Mouse (Mus musculus): ENCODE measurements around the gene Sars2.

The Sars2 gene

DNA sequence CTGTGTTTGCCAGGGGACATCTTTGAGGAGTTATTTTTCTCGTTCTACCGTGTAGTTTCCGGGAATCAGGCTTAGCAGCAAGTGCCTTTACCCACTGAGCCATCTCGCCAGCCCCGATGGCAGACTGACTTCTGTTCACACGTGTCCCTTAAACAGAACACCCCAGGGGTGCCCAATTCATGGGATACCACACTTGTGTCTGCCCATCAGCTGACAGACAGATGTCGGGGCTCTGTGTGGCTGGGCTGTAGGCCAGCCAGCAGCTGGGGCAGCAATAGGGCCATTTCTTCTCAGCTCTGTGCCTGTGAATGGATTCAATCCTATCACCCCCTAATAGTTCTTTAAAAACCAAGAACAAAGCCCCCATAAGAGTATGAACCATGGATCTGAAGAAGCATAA is 33.3 kb downstream of the Sars2 start:
- no peak for DNase-seq (ENCODE audit: extremely low read depth, low read depth, low spot score)

DNA sequence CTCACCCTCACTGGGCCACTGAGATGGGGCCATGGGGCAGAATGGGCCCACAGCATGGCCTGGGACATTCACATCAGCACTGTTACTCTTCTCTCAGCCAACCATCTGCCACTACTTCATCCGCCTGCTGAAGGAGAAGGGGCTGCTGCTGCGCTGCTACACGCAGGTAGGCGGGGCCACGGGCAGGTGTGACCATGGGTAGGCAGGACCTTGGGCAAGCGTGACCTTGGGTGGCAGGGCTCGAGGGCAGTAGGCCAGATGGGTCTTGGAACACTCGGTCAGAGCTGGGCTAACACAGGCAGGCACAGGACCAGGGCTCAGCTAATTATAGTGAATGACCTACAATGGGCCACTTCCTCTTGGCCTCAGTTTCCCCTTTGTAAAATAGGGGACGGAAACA is 37.0 kb downstream of the Sars2 start:
- DNase-seq (ENCODE audit: extremely low read depth, low read depth, low spot score) = no peak

DNA sequence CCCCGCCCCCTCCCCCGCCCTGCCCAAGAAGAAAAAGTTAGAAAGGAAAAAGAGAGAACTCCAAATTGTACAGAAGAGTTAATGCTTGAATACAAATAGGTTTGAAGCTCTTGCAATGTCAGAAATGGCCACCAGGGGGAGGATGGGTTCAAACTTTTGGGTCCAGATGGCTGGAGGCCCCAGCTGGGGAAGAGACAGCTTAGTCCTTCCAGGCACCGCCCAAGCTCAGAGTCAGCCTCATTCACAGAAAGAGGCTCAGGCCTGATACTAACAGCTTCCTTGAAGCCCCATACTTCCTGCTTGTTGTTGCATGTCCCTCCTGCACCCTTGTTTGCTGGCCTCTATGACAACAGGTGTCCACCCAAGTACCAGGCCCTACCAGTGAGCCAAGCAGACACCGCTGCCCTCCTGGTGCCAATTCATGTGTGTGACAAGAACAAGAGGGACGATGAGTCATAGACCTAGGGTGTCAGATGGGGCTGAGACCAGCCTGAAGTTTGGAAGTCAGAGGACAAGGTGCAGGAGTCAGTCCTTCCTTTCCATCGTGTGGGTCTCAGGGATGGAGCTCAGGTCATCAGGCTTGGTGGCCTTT is 38.4 kb downstream of the Sars2 start:
- DNase-seq (ENCODE audit: extremely low read depth, low read depth, low spot score) = no peak

DNA sequence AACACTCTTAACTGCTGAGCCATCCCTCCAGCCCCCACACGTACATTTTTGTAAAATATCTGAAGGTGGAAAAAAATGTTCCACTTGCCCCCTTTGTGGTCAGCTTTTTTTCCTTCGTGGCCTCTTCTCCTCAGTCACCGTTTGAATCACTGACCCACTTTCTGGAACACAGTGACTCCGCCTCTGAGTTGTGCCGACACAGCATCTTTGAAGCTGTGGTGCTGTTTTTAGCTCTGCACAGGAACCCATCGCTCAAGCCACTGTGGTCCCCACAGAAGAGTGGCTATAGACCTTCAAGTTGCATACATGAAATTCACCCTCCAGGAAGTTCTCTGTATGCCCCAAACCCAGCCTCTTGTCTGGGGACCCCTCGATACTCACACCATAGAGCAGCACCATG is 39.1 kb downstream of the Sars2 start:
- no peak for DNase-seq (ENCODE audit: extremely low read depth, low read depth, low spot score)

DNA sequence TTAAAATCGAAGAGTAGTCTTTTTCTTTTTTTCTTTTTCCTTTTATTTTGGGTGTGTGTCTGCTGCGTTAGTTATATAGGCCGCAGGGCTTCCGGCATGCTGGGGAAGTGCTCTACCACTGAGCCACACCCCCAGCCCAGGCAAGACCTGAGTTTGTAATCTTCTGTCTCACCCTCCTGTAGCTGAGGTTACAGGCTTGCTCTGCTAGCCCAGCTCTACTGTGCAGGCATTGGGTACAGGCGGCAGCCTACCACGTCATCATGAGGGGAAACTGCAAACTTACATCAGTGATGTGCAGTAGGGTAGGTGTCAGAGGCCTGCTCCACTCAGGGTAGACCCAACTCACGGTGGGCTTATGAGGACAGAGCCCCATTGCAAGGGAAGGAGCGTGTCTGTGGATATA is 39.5 kb downstream of the Sars2 start:
- no peak for DNase-seq (ENCODE audit: extremely low read depth, low read depth, low spot score)

DNA sequence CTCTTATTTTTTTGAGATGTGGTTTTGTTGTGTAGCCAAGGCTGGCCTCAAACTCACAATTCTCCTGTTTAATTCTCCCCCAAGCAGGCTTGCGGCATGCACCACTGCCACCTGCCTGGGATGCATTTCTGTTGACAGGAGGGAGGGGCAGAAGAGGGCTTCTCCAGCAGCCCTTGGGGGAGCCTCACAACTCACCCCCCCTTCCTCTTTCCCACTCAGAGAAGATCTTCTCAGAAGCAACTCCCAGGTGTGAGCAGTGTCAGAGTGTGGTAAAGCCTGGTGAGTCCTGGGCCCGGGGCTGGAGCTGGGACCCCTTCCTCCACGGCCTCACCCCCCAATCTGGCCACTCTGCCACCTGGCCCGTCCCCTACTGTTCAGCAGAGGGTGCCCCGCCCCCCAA is 43.4 kb downstream of the Sars2 start:
- no peak for DNase-seq (ENCODE audit: extremely low read depth, low read depth, low spot score)

DNA sequence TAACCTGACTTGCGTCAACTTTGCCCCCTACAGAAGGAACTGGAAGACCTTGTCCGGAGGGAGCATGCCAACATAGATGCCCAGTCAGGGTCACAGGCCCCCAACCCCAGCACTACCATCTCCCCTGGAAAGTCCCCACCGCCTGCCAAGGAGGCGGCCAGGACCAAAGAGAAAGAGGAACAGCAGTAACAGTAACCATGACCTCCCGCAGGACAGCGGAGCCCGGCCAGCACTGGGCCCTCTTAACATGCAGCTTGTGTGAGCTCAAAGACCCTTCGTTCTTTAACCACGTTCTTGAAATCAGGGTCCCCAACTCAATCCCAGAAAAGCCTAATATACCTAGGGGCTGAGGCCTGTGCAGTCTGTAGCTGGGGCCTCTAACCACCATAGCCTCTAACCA is 46.1 kb downstream of the Sars2 start:
- no peak for DNase-seq (ENCODE audit: extremely low read depth, low read depth, low spot score)

DNA sequence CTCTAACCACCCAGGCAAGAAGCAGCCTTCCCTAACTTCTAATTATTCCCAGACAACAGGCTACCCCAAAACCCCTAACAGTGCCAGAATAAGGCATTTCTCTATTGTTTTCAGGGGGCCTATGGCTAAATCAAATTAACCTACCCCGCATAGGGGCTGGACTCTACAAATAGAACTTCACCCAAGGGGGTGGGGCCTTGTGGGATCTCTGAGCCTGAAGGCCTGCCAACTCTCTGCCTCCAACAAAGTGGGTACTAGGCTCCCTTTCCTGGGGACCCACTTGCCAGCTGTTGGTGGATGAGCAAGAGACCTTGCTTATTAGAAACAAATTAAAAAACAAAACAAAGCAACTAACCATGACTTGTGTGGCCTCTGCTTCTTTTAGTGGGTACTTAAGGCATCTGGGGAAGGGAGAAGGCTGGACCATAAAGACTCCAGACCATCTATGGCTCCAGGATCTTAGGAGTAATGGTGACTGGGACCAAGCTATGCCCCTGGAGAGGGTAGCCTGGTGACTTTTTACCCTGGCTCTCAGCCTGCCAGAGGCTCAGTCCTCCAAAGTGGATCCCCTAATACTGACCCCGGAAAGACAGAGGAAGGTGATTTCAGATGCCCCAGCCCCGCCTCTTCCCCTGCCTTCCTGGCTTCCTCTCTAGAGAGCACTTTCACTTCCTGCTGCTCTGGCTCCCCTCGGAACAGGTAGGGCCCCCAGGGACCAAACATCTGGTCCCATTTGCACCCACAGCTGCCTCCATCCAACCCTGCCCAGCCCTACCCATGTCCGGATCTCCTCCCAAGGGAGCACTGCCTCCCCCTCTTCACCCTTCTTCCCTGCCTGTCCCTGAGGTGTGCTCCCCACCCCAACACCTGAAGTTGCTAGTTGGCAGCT is 46.8 kb downstream of the Sars2 start, which contains the start of gene Rinl:
Rinl (plus strand) TSS at position 663 of the 889 bp plus-strand sequence.
- DNase-seq (ENCODE audit: extremely low read depth, low read depth, low spot score) = no peak

DNA sequence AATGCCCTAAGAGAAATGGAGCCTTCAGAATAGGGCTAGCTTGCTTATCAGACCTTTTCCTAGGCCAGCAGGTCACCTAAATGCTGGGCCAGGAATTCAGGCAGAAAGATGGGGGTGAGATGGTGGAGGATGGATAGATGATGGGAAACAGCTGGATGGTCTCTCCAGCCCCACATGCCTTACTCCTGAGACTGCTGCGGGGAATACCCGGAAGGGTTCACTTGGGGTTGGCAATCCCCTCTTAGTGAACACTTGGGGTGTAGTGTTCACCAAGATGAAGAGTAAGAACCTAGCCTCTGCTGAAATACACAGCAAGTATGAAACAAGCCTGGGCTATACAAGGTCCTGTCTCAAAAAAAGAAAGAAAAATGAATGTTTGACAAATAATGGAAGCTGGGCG is 47.4 kb downstream of the Sars2 start:
- no peak for DNase-seq (ENCODE audit: extremely low read depth, low read depth, low spot score)

DNA sequence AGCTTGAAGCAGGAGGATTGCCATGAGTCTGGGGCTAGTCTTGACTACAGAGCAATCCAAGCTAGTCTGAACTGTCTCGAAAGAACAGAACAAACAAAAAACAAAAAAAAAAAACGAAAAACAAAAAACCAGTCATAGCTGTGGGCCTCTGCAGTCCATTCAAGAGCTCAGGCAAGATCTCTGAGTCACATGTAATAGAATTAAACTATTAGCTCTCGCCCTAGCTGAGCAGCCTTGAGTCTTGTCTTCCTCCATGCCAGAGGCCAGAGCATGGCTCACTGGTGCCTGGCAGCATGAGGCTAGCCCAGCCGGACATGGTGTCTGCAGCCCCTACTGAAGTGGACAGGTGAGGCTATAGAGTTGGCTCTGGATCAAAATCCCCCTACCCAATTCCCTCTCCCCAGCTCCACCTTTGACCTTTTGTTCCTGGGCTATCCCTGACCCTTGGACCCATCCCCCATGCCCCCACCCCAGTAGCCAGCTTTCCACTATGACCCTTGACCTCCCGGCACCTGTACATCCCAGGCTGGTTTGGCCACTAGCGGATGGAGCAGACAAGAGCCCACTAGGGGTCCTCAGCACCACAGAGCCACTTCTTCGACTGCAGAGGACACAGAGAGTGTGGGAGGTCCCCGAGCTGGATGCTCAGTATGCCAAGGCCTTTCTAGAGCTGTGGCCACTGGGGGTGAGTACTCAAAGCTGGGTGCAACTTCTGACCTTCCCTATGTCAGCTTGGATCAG is 48.4 kb downstream of the Sars2 start:
- no peak for DNase-seq (ENCODE audit: extremely low read depth, low read depth, low spot score)

DNA sequence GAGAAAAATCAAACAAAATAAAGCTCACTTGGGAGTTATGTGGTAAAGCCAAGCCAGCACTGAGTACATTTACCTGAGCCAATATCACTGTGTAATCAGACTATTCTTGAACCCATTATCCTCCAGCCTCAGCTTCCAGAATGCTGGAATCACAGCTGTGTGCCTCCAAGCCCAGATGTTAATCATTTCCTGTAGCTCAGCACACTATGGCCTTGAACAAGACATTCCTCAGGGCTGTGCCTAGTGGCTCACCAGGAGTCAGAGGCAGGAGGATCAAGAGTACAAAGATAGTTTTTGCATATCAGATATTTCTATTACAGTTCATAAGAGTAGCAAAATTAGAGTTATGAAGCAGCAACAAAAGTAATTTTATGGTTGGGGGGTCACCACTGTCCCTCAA is 49.9 kb downstream of the Sars2 start:
- DNase-seq (ENCODE audit: extremely low read depth, low read depth, low spot score) = no peak

DNA sequence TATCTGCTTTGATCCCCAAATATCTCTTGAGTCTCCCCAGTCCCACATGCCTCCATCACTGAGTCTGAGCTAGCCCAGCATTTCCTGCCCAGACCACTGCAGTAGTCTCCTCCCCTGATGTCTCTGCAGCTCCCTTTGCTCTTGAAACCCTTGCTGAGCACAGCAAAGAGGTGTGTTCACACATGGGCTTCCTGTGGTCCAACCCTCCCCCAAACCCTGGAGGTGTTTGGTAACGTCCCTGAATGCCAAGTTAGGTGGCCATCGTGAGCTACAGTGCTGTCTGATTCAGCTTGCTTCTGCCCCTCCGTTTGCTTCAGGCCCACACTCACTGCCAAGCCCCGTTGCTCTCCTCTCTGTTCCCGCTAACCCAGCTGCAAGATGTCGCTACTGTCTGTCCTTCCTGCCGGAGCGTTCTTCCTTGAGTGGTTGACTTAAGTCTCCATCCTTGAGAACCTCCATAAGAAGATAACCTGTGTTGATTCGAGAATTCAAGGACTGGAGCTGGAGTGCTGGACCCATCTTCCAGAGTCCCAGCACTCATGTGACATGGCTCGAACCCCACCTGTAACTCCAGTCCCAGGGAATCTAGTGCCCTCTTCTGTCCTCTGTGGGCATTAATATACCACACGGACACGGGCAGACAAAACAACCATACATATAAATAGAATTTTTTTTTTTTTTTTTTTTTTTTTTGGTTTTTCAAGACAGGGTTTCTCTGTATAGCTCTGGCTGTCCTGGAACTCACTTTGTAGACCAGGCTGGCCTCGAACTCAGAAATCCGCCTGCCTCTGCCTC is 50.8 kb downstream of the Sars2 start:
- no peak for DNase-seq (ENCODE audit: extremely low read depth, low read depth, low spot score)

DNA sequence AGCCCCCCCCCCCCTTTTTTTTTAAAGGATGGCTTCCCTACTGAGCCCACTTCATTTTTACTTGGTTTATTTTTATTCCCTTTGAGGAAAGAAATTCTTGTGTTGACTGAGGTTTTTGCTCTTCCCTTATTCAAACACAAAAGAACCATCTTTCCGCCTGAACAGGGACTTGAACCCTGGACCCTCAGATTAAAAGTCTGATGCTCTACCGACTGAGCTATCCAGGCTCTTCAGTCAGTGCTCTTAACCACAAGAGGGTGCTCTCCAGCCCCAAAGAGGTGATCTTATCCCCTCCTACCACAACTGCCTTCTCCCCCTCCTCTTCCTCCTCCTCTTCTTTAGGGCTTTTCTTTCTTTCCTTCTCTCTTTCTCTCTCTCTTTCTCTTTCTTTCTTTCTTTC is 52.0 kb downstream of the Sars2 start:
- no peak for DNase-seq (ENCODE audit: extremely low read depth, low read depth, low spot score)

DNA sequence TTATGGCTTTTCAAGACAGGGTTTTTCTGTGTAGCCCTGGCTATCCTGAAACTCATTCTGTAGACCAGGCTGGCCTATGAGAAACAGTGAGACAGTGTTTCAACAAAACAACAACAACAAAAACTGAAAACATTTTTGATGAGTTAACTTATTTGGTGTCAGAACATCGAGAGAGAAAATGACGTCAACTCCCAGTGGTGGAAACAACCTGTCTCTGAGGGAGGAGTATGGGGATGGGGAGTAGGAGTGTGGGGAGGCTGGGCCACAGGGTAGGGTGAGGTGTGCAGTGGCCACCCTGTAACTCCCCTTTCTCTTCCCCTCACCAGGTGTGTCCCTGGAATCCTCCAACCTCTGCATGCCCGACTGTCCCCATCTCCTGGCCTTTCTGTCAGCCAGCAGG is 52.7 kb downstream of the Sars2 start:
- no peak for DNase-seq (ENCODE audit: extremely low read depth, low read depth, low spot score)

DNA sequence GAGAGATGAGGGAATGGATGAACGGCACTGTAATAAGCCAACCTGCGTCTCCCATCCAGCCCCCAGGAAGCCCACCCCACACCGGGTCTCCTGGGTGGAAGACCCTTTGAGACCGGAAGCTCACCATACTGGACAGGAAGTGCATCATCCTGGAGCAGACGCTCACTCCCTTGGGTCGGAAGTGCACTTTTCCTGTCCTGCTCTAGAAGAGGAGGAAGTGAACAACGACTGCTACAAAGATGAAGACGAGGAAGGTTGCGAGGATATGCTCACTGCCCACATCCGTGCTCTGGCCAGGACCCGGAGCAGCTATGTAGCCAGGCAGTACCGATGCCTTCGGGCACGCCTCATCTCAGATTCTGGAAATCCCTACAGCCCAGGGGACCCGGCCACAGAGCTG is 54.0 kb downstream of the Sars2 start:
- no peak for DNase-seq (ENCODE audit: extremely low read depth, low read depth, low spot score)

DNA sequence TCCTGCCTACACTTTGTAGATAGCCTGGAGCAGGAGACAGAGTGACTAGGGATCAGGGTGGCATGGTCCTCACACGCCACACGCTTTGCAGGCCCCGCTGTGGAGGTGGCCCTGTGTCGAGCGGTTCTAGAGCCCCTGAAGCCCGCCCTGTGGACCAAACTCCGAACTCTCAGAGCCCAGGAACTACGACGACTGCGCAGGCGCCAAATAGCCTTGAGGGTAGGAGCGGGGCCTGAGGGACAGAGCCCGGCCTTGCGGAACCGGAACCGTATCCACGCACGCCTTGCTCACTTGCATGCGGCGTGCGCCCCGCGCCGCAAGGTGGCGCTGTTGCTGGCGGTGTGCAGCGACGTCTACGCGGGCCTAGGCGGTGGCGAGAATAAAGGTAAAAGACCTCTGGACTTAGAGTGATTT is 54.8 kb downstream of the Sars2 start:
- no peak for DNase-seq (ENCODE audit: extremely low read depth, low read depth, low spot score)

DNA sequence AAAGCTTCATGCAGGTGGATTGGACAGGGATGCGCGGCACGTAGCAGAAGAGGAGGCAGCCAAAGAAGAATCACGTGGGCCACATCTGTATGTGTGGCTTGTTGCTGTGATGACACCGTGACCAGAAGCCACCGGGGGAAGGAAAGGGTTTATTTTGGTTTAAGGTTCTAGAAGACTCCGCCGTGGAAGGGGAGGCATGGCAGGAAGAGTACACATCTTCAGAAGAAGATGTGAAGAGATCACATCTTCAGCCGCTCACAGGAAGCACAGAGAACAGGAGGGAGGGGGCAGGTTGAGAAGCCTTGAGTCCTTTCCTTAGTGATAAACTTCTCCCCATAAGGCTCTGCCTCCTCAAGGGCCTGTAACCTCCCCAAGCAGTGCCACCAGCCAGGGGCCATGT is 58.2 kb downstream of the Sars2 start:
- DNase-seq (ENCODE audit: extremely low read depth, low read depth, low spot score) = no peak

DNA sequence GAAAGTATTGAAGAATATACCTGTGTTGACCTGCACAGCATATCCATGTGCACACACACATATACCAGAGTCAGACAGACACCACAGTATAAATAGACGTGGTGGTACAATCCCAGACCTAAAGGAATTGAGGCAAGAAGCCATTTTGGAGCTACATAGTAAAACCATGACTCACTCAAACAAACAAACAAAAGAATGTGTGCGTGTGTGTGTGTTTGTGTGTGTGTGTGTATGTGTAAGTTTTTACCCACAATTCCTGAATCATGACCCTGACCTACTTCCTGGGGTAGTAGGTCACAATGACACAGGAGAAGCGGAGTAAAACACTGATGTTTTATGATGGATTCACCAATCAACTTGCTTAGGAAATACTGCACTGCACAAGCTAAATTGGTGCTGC is 59.7 kb downstream of the Sars2 start:
- no peak for DNase-seq (ENCODE audit: extremely low read depth, low read depth, low spot score)

DNA sequence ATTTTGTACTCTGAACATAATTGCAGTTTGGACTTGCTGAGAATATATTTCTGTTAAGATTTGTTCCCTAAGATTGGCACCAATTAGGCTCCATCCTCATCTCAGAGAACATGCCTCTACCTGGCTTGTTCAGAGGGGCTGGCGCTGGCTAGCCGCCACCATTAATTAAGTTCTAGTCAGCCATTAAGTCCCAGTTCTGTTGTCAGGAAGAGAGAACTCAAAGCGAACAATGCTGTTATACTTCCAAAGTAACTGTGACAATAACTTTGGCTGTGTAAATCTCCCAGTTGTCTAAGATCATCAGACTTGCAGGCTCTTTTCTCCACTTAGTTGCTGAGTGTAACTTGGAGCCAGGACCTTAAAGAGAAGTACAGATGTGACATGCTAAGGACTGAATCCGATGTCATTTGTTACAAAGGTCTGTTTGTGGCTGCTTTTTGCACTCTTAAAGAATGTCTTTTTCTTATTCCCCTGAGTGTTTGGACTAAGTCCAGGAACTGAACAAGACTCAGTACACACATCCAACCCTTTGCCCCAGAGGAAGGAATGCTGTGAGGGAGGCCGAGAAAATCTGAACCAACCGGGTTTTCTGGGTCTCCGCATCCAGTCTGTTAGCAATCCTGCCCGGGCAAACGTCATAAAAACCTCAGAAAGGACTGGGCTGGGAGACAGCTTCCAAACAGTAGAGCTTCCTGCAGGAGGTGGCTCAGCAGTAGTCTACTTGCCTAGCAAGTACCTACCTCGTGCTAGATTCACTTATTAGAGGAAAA is 60.3 kb downstream of the Sars2 start:
- peak; percentile 91 for DNase-seq (ENCODE audit: extremely low read depth, low read depth, low spot score)

DNA sequence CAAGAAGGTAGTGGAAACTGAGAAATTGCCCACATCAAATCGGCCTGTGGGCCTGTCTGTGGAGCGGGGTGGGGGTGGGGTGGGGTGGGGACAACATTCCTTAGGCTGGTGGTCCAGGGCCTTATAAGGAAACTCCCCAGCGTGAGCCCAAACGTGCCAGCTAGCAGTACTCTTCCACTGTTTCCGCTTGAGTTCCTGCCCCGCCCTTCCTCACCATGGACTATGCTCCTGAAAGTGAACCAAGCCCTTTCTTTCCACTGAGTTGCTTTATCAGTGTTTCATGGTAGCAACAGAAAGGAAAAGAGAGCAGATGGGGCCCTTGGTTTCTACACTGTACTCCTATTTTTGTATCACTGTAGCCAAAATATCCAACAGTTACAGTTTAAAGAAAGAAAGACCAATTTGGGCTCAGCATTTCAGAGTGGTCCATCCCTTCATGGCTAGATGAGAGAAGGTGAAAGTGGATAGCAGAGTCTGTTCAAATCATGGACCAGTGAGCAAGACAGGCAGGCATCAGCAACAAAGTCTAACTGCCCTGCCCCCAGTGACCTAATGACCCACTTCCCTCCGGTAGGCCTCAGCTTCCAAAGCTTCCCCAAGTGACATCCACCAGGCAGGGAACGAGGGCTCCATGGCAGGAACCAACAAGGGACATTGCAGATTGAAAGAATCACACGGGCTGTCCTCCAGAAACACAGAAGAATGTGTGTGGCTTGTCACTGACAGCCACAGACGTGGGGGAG is 61.2 kb downstream of the Sars2 start:
- DNase-seq (ENCODE audit: extremely low read depth, low read depth, low spot score) = no peak
